Mouse (Mus musculus) midbrain, embryonic 15.5 days (tissue): ENCODE data around the gene Gsc. TPM values are rescaled to one million over a fixed set of nuclear protein-coding genes. Genes with fewer than 3 reads are reported as not detected.

Source experiments
- ATAC-seq: fragments of 200-750 bp; cut with Nextera tagmentation; replicated peaks from 2 replicates; pipeline ENCODE4 v1.8.0; 2017; ENCODE audit warnings: moderate TSS enrichment
- H3K27ac ChIP-seq: fragments of 300-500 bp; sonication (generic); 2 replicates; pipeline ENCODE4 v1.5.1; 2015; ENCODE audit warnings: mild to moderate bottlenecking, inconsistent platforms
- H3K27me3 ChIP-seq: fragments of 300-500 bp; sonication (generic); replicated peaks from 2 replicates; pipeline ENCODE4 v1.6.1; 2015; ENCODE audit warnings: inconsistent platforms
- H3K36me3 ChIP-seq: fragments of 300-500 bp; sonication (generic); replicated peaks from 2 replicates; pipeline ENCODE4 v1.6.1; 2015; ENCODE audit warnings: inconsistent platforms
- H3K4me1 ChIP-seq: fragments of 300-500 bp; sonication (generic); 2 replicates; pipeline ENCODE4 v1.6.1; 2015; ENCODE audit warnings: inconsistent platforms
- H3K4me2 ChIP-seq: fragments of 300-500 bp; sonication (generic); 2 replicates; pipeline ENCODE4 v1.6.1; 2015; ENCODE audit warnings: inconsistent platforms, mild to moderate bottlenecking, moderate library complexity
- H3K4me3 ChIP-seq: fragments of 300-500 bp; sonication (generic); 2 replicates; pipeline ENCODE4 v1.5.1; 2015; ENCODE audit warnings: mild to moderate bottlenecking, inconsistent platforms
- H3K9ac ChIP-seq: fragments of 300-500 bp; sonication (generic); 2 replicates; pipeline ENCODE4 v1.6.1; 2015; ENCODE audit warnings: mild to moderate bottlenecking, inconsistent platforms
- H3K9me3 ChIP-seq: fragments of 300-500 bp; sonication (generic); 2 replicates; pipeline ENCODE4 v1.6.1; 2016; ENCODE audit warnings: inconsistent platforms
- WGBS: fragments of 180-500 bp; shearing (Covaris S2); methylation state at CpG from one replicate; pipeline ENCODE4 v1.1.7; 2015; ENCODE audit warnings: mixed read lengths; 5-methylcytosine and 5-hydroxymethylcytosine counted together
- polyA plus RNA-seq: library from polyadenylated mRNA; unstranded; fragments of >200 nt; fragmentation: Nextera tagmentation; extraction: Ambion mirVana; gene quantifications from 2 replicates; pipeline ENCODE4 v1.2.1, GENCODE M21; 2015

The Gsc gene
- polyA plus RNA-seq, 1 experiment from 2014 or later: 0.26 TPM

DNA sequence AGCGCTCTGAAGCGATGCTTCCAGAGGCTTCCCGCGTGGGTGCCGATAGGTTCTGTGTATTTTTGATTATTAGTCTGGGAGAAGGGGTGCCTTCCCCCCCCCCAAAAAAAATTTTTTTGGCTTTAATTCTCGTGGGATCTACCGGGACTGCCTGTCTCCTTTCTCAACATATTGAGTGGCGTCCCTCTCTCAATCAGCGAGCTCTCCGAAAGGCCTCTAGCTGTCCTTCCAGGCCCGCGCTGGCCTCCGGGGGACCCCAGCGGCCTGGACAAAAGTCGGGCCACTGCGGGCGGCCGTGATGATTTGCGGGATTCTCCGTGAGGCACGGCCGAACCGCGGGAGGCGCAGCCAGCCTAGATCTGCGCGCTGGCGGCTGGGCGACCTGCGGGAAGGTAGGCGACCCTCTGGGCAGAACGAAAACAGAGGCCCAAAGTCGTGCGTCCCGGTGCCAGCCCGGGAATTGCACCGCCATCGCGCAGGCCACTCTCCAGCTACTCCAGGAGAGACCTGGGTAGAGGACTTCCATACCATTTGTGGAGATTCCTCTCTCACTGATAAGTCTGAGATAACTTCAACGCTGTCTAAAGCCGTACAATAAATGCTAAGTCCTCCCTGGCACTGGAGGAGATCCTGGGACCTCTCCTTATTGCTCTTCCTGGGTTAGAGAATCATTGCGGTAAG, 1.2 kb upstream of the Gsc start:
- Histone ChIP-seq H3K4me2 (no peak overlapping the region), H3K27me3 (peaks cover 65% of the 10 kb centered on the region), H3K27ac (no peak overlapping the region), H3K36me3 (no peaks in the 10 kb centered on the region), H3K4me1 (peaks cover 24% of the 10 kb centered on the region), H3K9me3 (no peaks in the 10 kb centered on the region), H3K4me3 (no peak overlapping the region), H3K9ac (no peak overlapping the region)
- no peak for ATAC-seq
- under 1% methylated on average over 42 of the region's 42 CpGs for WGBS

DNA sequence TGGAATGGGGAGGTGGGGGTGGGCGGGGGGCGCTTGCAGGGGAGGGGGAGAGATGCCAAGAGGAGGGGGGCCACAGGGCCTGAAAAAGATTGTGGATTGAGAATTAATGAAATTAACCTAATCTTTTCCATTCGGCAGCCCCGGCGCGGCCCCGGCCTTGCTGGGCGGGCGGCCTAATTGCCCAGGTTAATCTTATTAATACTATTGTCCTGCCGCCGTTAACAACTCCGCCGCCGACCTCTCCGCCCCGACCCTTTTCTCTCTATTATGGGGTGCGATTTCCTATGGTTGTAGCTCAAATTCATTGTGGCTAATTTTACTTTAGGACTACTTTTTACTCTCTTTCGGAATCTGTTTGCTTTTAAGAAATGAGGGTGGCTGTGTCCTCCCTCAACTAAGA, 362 bp upstream of the Gsc start:
- Histone ChIP-seq H3K9me3 (no peaks in the 10 kb centered on the region), H3K4me3 (peak overlapping the region; percentile 35; the same call in 1 of the 2 replicates), H3K27me3 (peaks cover 69% of the 10 kb centered on the region), H3K4me2 (peak overlapping the region; percentile 64; the same call in 1 of the 2 replicates), H3K4me1 (peaks cover 24% of the 10 kb centered on the region), H3K9ac (no peak overlapping the region), H3K36me3 (no peaks in the 10 kb centered on the region), H3K27ac (no peak overlapping the region)
- under 1% methylated on average over 16 of the region's 18 CpGs for WGBS
- no peak for ATAC-seq

DNA sequence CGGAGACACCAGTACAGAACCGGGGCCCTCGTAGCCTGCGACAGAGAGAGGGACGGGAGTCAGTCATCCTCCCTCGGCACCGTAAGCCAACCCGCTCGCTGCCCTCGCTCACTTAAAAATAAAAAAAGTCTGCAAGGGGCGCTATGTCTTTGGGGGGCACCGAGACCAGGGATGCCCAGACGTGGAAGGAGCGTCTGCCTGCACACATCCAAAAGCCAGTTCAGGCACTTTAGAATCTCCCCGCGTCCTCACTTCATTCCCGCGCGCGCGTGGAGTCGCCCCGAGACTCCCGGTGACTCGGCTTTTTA, 958 bp downstream of the Gsc start:
- ATAC-seq: no peak
- Histone ChIP-seq H3K4me1 (peaks cover 24% of the 10 kb centered on the region), H3K4me3 (peak overlapping the region; percentile 6; the same call in 1 of the 2 replicates), H3K36me3 (no peaks in the 10 kb centered on the region), H3K27me3 (peaks cover 71% of the 10 kb centered on the region), H3K27ac (no peak overlapping the region), H3K9ac (no peak overlapping the region), H3K4me2 (peak overlapping the region; percentile 64), H3K9me3 (no peaks in the 10 kb centered on the region)
- 2% methylated on average over 25 of the region's 25 CpGs for WGBS

DNA sequence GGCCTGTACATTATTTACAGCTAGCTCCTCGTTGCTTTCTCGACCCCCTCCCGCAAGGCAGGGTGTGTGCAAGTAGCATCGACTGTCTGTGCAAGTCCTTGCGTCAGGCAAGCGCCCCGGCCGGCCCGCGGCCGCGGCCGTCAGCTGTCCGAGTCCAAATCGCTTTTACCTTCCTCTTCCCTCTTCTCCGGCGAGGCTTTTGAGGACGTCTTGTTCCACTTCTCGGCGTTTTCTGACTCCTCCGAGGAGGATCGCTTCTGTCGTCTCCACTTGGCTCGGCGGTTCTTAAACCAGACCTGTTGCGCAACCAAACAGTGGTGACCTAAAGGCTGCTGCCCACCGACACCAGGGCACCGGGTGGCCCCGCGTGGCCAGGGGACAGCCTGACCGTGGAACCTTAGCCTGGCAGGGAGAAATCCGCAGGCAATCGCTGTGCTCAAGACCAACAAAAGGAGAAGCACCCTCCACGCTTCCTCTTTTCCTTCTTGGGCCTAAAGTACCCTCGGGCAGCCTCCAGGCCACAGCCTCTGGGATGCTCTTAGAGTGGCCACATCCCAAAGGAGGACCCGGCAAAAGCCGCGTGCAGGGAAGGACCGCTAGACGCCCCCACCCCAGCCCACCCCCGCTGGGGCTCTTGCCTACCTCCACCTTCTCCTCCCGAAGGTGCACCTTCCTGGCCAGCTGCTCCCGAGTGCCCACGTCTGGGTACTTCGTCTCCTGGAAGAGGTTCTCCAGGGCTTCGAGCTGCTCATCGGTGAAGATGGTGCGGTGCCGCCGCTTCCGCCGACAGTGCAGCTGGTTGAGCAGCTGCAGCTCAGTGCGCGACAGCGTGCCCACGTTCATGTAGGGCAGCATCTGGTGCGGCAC, 1.5 kb downstream of the Gsc start:
- H3K4me1 ChIP-seq: peaks cover 24% of the 10 kb centered on the region
- no peaks in the 10 kb centered on the region for H3K9me3 ChIP-seq
- H3K27ac ChIP-seq: no peak overlapping the region
- H3K36me3 ChIP-seq: no peaks in the 10 kb centered on the region
- peak overlapping the region; percentile 64 for H3K4me2 ChIP-seq
- peaks cover 71% of the 10 kb centered on the region for H3K27me3 ChIP-seq
- WGBS: under 1% methylated on average over 57 of the region's 57 CpGs
- ATAC-seq: peak; percentile 25; the same call in 1 of the 2 replicates
- H3K9ac ChIP-seq: no peak overlapping the region
- H3K4me3 ChIP-seq: peak overlapping the region; percentile 6; the same call in 1 of the 2 replicates

DNA sequence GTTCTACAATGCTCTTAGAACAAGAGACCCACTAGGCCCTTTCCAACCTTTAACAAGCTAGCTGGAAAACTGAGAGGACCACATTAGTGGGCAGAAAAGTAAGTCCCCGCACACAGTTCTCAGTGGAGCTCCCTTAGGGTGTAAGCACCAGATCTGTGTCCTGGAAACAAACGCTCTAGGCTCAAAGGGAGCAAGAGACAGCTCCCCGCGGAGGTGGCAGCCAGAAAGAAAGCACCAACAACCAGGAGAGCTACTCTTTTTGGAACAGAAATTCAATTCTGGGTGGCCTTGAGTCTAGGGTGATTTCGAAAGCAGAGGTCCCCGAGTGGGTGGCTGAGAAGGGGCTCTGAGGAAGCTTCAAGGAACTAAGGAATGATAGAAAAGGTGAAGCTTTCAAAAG, 2.5 kb downstream of the Gsc start:
- Histone ChIP-seq H3K9me3 (no peaks in the 10 kb centered on the region), H3K27ac (no peak overlapping the region), H3K9ac (no peak overlapping the region), H3K4me3 (no peak overlapping the region), H3K4me1 (peaks cover 24% of the 10 kb centered on the region), H3K27me3 (peaks cover 71% of the 10 kb centered on the region), H3K36me3 (no peaks in the 10 kb centered on the region), H3K4me2 (no peak overlapping the region)
- no peak for ATAC-seq
- WGBS: 7% methylated on average over 6 of the region's 6 CpGs

DNA sequence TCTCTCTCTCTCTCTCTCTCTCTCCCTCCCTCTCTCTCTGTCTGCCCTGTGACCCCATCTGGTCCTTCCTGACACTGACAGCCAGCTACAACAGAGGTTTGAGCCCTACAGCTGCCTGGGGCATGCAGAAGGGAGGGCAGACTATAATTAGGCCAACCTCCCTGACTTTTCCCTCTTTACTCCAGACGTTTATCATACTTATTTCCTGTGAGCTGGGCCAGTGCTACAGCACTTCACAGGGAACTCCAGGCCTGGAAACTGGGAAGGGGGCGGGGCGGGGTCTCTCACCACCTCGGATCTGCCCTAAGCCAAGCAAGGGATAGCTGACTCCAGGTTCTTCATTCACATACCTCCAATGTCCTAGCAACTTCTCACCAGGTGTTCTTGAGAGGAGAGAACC, 4.3 kb downstream of the Gsc start:
- no peak for ATAC-seq
- Histone ChIP-seq H3K9ac (no peak overlapping the region), H3K27ac (no peak overlapping the region), H3K4me3 (no peak overlapping the region), H3K9me3 (no peaks in the 10 kb centered on the region), H3K36me3 (no peaks in the 10 kb centered on the region), H3K4me2 (no peak overlapping the region), H3K27me3 (peaks cover 64% of the 10 kb centered on the region), H3K4me1 (peaks cover 22% of the 10 kb centered on the region)
- 5% methylated on average over 4 of the region's 4 CpGs for WGBS

DNA sequence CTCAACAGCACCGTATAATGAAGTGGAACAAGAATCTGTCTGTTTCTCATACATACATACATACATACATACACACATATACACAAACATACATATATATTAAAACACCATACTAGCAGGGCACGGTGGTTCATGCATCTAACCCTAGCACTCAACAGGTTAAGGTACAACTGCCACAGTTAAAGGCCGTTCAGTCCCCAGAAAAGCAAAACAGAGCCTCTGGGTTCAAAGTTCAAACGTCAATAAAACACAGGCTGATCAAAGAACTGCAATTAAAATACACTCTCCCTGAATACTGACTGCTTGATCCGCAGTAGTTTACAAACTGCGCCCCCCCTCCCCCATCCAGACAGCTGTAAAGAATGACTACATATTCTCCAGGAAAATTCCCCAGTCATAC, 5.8 kb downstream of the Gsc start:
- 33% methylated on average over 6 of the region's 6 CpGs for WGBS
- Histone ChIP-seq H3K36me3 (no peaks in the 10 kb centered on the region), H3K27ac (no peak overlapping the region), H3K9ac (no peak overlapping the region), H3K27me3 (peaks cover 62% of the 10 kb centered on the region), H3K4me2 (no peak overlapping the region), H3K9me3 (no peaks in the 10 kb centered on the region), H3K4me1 (peaks cover 13% of the 10 kb centered on the region), H3K4me3 (no peak overlapping the region)
- ATAC-seq: no peak

DNA sequence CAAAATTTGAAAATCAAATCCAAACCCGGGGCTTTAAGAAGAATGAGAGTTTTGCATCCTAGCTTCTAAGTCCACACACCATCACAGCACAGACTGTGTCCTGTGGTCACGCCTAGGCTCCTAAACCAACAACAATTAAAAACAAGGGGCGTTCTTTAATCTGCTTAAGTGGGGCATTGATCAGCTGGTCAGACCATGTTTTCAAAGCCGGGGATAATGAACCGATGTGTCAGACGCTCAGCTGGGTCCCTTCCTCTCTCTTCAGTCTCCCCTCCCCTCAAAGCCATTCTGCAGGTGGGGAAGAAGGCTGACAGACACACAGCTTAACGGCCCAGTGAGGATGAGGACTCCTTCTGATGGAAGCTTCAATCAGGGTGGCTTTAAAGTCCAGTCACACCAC, 6.2 kb downstream of the Gsc start:
- Histone ChIP-seq H3K4me1 (peaks cover 8% of the 10 kb centered on the region), H3K9me3 (no peaks in the 10 kb centered on the region), H3K4me3 (no peak overlapping the region), H3K36me3 (no peaks in the 10 kb centered on the region), H3K27me3 (peaks cover 58% of the 10 kb centered on the region), H3K9ac (no peak overlapping the region), H3K4me2 (no peak overlapping the region), H3K27ac (no peak overlapping the region)
- ATAC-seq: no peak
- WGBS: 7% methylated on average over 7 of the region's 7 CpGs

DNA sequence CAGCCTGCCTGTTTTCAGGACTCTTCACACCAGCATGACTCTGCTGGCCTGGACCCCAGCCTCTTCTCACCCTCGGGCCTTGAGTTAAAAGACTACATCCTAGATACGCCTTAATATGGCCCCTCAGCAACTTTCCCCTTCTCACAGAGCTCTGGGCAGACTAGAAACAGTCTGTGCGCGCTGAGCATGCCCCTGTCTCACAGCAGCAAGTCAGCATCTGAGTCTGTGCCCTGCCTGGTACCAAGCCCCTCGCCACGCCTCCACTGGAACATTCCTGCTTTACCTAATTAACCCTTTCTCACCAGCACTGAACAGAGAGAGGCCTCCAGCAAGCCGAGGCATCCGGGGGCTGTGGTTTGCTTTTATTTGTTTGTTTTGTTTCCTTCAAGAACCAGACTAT, 11.8 kb downstream of the Gsc start:
- no peaks in the 10 kb centered on the region for H3K9me3 ChIP-seq
- no peak overlapping the region for H3K27ac ChIP-seq
- ATAC-seq: no peak
- H3K4me2 ChIP-seq: no peak overlapping the region
- WGBS: 30% methylated on average over 8 of the region's 8 CpGs
- H3K4me3 ChIP-seq: no peak overlapping the region
- H3K4me1 ChIP-seq: no peaks in the 10 kb centered on the region
- H3K9ac ChIP-seq: no peak overlapping the region
- H3K36me3 ChIP-seq: no peaks in the 10 kb centered on the region
- H3K27me3 ChIP-seq: peaks cover 23% of the 10 kb centered on the region

DNA sequence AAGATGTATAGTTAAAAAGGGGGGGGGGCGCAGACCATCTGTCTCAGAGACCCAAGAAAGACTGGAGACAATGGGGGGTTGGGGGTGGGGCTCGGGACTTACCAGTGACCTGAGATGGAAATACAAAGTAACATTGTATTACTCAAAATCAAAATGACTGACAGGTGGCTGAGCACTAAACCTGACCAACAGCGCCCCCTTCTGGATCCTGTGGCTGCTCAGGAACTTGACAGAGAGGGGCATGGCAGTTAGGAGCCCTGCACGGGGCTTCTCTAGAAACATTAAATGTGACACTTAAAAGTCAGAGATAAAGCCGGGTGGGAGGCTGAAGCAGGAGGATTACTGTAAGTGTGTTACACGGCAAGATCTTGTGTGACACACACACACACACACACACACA, 13.8 kb downstream of the Gsc start:
- H3K9me3 ChIP-seq: no peaks in the 10 kb centered on the region
- H3K27me3 ChIP-seq: peaks cover 18% of the 10 kb centered on the region
- H3K27ac ChIP-seq: no peak overlapping the region
- ATAC-seq: no peak
- H3K4me1 ChIP-seq: no peaks in the 10 kb centered on the region
- H3K9ac ChIP-seq: no peak overlapping the region
- H3K36me3 ChIP-seq: no peaks in the 10 kb centered on the region
- H3K4me3 ChIP-seq: no peak overlapping the region
- H3K4me2 ChIP-seq: no peak overlapping the region
- WGBS: 61% methylated on average over 6 of the region's 6 CpGs

DNA sequence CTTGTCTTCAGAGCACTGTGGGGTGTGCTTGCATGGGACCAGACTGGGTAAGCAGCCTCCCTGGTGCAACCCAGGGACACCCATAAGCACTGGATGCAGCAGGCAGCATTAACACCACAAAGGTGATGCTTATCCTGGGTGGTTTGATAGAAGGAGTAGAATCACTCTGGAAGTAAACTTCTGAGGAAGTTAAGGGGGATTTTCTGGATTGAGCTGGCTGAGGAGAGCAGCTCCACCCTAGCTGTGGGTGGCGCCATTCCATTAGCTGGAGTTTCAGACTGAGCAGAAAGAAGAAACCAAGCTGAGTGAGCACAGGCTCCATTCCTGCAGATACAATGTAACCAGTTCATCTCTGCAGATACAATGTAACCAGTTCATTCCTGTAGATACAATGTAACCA, 20.1 kb downstream of the Gsc start:
- Histone ChIP-seq H3K4me2 (no peak overlapping the region), H3K27ac (no peak overlapping the region), H3K9ac (no peak overlapping the region), H3K4me3 (no peak overlapping the region), H3K4me1 (no peaks in the 10 kb centered on the region), H3K9me3 (no peaks in the 10 kb centered on the region), H3K36me3 (no peaks in the 10 kb centered on the region), H3K27me3 (0 out of 2 replicates have a peak, but pooled peaks cover 3% of the 10 kb centered on the region)
- 40% methylated on average over 1 of the region's 1 CpGs for WGBS
- no peak for ATAC-seq

DNA sequence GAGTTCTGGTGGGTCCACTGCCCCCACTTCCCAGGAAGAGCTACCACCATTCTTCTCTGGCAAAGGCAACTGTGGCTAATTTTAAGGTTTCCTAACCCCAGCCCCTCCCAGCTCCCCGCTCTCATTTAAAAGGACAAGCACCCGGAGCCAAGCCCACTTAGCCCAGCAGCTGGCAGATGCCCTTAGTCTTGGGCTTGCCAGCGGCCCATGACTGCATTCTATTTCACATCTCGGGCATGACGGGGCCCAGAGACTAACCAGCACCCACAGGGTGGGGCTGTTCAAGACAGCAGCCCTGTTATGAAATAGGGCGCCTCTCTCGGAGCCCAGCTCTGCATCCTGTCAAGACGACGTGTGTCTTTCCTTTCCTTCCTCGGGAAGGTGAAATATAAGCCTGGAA, 22.9 kb downstream of the Gsc start:
- H3K9ac ChIP-seq: no peak overlapping the region
- H3K27me3 ChIP-seq: 0 out of 2 replicates have a peak, but pooled peaks cover 3% of the 10 kb centered on the region
- no peaks in the 10 kb centered on the region for H3K4me1 ChIP-seq
- H3K9me3 ChIP-seq: no peaks in the 10 kb centered on the region
- no peak for ATAC-seq
- H3K4me2 ChIP-seq: no peak overlapping the region
- H3K4me3 ChIP-seq: no peak overlapping the region
- 79% methylated on average over 10 of the region's 10 CpGs for WGBS
- no peaks in the 10 kb centered on the region for H3K36me3 ChIP-seq
- H3K27ac ChIP-seq: no peak overlapping the region

DNA sequence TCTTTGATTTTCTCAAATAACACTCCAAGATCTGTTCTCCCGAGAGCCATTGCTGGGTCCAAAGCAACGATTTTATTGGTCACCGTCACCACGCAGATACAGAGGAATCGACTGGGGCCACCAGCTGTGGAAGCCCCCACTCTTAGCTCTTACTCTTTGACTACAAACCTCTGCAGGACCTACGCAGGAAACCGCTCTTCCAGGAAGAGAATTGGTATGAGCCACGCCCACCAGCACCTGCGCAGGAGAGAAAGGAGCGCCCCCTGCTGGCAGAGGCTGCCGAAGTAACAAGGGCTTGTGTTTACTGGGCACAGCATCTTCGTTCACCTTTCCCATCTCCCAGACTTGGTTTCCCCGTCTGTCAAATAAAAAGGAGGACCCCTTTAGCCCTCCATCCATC, 25.0 kb downstream of the Gsc start:
- H3K27me3 ChIP-seq: 0 out of 2 replicates have a peak, but pooled peaks cover 3% of the 10 kb centered on the region
- H3K36me3 ChIP-seq: no peaks in the 10 kb centered on the region
- H3K4me1 ChIP-seq: no peaks in the 10 kb centered on the region
- H3K9me3 ChIP-seq: no peaks in the 10 kb centered on the region
- H3K4me3 ChIP-seq: no peak overlapping the region
- no peak overlapping the region for H3K9ac ChIP-seq
- no peak for ATAC-seq
- H3K27ac ChIP-seq: no peak overlapping the region
- WGBS: 30% methylated on average over 13 of the region's 13 CpGs
- no peak overlapping the region for H3K4me2 ChIP-seq
